Mouse (Mus musculus): ENCODE results near the gene Wdr45.

Wdr45 gene

GRCm38 (mm10) chrX:7763631-7764393, 49.7 kb downstream of the Wdr45 start:
- no peak for DNase-seq (ENCODE audit: low spot score in 2 of 2)

- no peak for DNase-seq (ENCODE audit: low spot score in 2 of 2)
Observed at GRCm38 (mm10) chrX:7764657-7765280, 50.6 kb downstream of the Wdr45 start.

- no peak for DNase-seq (ENCODE audit: low spot score in 2 of 2)
Observed at GRCm38 (mm10) chrX:7765281-7765670, 51.1 kb downstream of the Wdr45 start.

GRCm38 (mm10) chrX:7765764-7766163, 51.6 kb downstream of the Wdr45 start:
- DNase-seq (ENCODE audit: low spot score in 2 of 2), result no peak

- no peak for DNase-seq (ENCODE audit: low spot score in 2 of 2)
Observed at GRCm38 (mm10) chrX:7769302-7770017, 55.3 kb downstream of the Wdr45 start.

DNA sequence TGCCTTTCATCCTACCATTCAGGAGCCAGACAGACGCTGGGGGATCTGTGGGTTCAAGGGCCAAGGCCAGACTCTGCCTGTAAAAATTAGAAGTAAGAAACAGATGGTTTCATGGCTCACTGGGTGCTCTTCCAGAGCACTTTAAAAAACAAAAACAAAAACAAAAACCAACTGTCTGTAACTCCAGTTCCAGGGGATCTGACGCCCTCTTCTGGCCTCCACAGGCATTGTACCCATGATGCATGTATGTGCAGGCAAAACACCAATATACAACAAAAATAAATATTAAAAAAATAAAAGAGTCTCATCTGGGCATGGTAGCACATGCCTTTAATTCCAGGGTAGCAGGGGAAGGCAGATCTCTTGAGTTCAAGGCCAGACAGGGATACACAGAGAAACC, 58.6 kb downstream of the Wdr45 start:
- no peak for DNase-seq (ENCODE audit: low spot score in 2 of 2)

DNA sequence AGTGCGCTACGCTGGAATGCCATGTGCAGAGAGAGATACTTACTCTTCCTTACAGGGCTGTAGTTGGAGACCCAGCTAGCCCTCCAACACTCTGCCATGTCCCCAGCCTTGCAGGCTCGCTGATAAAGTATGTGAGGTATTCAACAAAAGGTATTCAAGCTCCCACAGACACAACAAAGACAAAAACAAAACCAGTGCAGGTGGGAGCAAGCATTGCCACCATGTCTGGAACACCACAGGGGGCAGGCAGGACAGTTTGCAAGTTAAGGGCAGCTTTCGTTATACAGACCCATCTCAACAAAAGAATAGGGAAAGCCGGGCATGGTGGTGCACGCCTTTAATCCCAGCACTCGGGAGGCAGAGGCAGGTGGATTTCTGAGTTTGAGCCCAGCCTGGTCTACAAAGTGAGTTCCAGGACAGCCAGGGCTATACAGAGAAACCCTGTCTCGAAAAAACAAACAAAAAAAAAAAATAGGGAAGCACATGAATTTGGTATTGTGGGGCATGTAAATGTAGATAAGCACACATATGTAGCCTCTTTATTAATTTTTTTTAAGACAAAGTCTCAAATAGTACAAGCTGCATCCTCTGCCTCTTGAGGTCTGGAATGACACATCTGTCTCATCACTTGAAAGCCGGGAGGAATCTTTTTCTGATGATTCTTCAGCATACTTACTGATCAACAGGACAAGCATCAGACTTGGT, 61.5 kb downstream of the Wdr45 start:
- DNase-seq (ENCODE audit: low spot score in 2 of 2), result no peak

DNA sequence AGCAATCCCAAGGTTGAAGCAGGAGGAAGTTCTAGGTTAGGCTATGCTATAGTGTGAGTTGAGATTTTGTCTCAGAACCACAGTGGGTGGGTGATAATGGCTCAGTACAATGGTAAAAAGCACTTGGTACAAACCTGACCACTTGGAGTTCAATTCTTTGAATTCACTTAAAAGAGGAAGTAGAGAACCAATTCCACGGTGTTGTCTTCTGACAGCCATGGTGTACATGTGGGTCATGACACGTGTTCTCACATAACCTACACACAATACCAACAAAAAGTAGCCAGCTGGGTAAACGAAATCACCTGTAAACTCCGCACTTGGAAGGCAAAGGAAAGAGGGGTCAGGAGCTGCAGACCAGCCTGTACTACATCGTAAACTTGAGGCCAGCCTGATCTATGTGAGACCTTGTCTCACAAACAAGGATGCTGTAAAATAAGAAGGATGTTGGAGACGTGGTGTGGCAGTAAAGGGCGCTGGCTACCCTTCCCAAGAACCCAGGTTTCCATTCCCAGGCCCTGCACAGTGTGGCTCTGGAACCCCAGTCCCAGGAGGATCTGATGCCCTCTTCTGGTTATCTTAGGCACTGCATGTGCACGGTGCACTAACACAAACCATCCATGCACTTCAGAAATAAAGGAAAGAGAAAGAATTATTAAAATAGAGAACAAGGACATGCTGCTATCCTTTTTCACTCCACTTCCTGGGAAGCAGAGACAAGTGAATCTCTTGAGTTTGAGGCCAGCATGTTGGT, 62.4 kb downstream of the Wdr45 start:
- peak in 1 of 2 experiments; percentile 39 for DNase-seq (ENCODE audit: low spot score in 2 of 2)

Data from frontal cortex, postnatal 25 days (tissue).